Mouse (Mus musculus): ENCODE data around the gene Ppp1r36. TPM values are rescaled to one million over a fixed set of nuclear protein-coding genes. Genes with fewer than 3 reads are reported as not detected.

Gene Ppp1r36
- total and polyA plus RNA-seq, 2 experiments from 2014 or later: 1.8 to 2.7 TPM

GRCm38 (mm10) chr12:76372046-76372445 lies 45.3 kb upstream of the Ppp1r36 start:
- H3K27me3 ChIP-seq (ENCODE audit: insufficient read depth, low read length): no peaks in the 10 kb centered on the region
- H3K9me3 ChIP-seq (ENCODE audit: low read length): no peaks in the 10 kb centered on the region
- WGBS: 48% methylated on average over 7 of the region's 7 CpGs
- TF ChIP-seq CTCF (IDR thresholded peaks at IDR 0.05; ENCODE audit: low read depth): no peak
- no peak overlapping the region for H3K27ac ChIP-seq (ENCODE audit: low read depth, low read length)
- no peak overlapping the region for H3K4me3 ChIP-seq (ENCODE audit: low read depth, low read length)
- H3K9ac ChIP-seq: peak overlapping the region; percentile 100
- ATAC-seq: no peak
- peak overlapping the region; percentile 92 for H3K4me2 ChIP-seq (ENCODE audit: low read depth)
- H3K36me3 ChIP-seq (ENCODE audit: insufficient read depth): no peaks in the 10 kb centered on the region
- DNase-seq: no peak
- H3K4me1 ChIP-seq (ENCODE audit: insufficient read depth): peaks cover 15% of the 10 kb centered on the region

- WGBS: 81% methylated on average over 5 of the region's 7 CpGs
- no peak for TF ChIP-seq CTCF (IDR thresholded peaks at IDR 0.05; ENCODE audit: low read depth)
- H3K4me3 ChIP-seq (ENCODE audit: low read depth, low read length): no peak overlapping the region
- H3K27me3 ChIP-seq (ENCODE audit: insufficient read depth, low read length): no peaks in the 10 kb centered on the region
- H3K4me1 ChIP-seq (ENCODE audit: insufficient read depth): peaks cover 4% of the 10 kb centered on the region
- H3K9ac ChIP-seq: no peak overlapping the region
- no peak overlapping the region for H3K4me2 ChIP-seq (ENCODE audit: low read depth)
- H3K9me3 ChIP-seq (ENCODE audit: low read length): no peaks in the 10 kb centered on the region
- no peak overlapping the region for H3K27ac ChIP-seq (ENCODE audit: low read depth, low read length)
- ATAC-seq: no peak
- no peaks in the 10 kb centered on the region for H3K36me3 ChIP-seq (ENCODE audit: insufficient read depth)
- no peak for DNase-seq
Observed at GRCm38 (mm10) chr12:76372881-76373818, 44.2 kb upstream of the Ppp1r36 start.

GRCm38 (mm10) chr12:76373991-76374390 lies 43.3 kb upstream of the Ppp1r36 start:
- no peak for ATAC-seq
- H3K36me3 ChIP-seq (ENCODE audit: insufficient read depth): no peaks in the 10 kb centered on the region
- 76% methylated on average over 6 of the region's 6 CpGs for WGBS
- no peak for DNase-seq
- no peak for TF ChIP-seq CTCF (IDR thresholded peaks at IDR 0.05; ENCODE audit: low read depth)
- H3K27ac ChIP-seq (ENCODE audit: low read depth, low read length): no peak overlapping the region
- H3K4me1 ChIP-seq (ENCODE audit: insufficient read depth): no peaks in the 10 kb centered on the region
- no peaks in the 10 kb centered on the region for H3K9me3 ChIP-seq (ENCODE audit: low read length)
- no peak overlapping the region for H3K9ac ChIP-seq
- H3K4me2 ChIP-seq (ENCODE audit: low read depth): no peak overlapping the region
- H3K4me3 ChIP-seq (ENCODE audit: low read depth, low read length): no peak overlapping the region
- no peaks in the 10 kb centered on the region for H3K27me3 ChIP-seq (ENCODE audit: insufficient read depth, low read length)

- 83% methylated on average over 4 of the region's 4 CpGs for WGBS
- Histone ChIP-seq H3K9me3 (ENCODE audit: low read length) (no peaks in the 10 kb centered on the region), H3K4me2 (ENCODE audit: low read depth) (no peak overlapping the region), H3K9ac (no peak overlapping the region), H3K27ac (ENCODE audit: low read depth, low read length) (no peak overlapping the region), H3K4me3 (ENCODE audit: low read depth, low read length) (no peak overlapping the region), H3K36me3 (ENCODE audit: insufficient read depth) (no peaks in the 10 kb centered on the region), H3K27me3 (ENCODE audit: insufficient read depth, low read length) (no peaks in the 10 kb centered on the region), H3K4me1 (ENCODE audit: insufficient read depth) (no peaks in the 10 kb centered on the region)
- TF ChIP-seq CTCF (IDR thresholded peaks at IDR 0.05; ENCODE audit: low read depth): no peak
- ATAC-seq (no peak), DNase-seq (no peak)
Observed at GRCm38 (mm10) chr12:76374911-76375310, 42.4 kb upstream of the Ppp1r36 start.

GRCm38 (mm10) chr12:76375506-76375905 lies 41.8 kb upstream of the Ppp1r36 start:
- ATAC-seq: no peak
- Histone ChIP-seq H3K9ac (no peak overlapping the region), H3K27me3 (ENCODE audit: insufficient read depth, low read length) (no peaks in the 10 kb centered on the region), H3K36me3 (ENCODE audit: insufficient read depth) (no peaks in the 10 kb centered on the region), H3K4me3 (ENCODE audit: low read depth, low read length) (no peak overlapping the region), H3K9me3 (ENCODE audit: low read length) (no peaks in the 10 kb centered on the region), H3K4me1 (ENCODE audit: insufficient read depth) (no peaks in the 10 kb centered on the region), H3K4me2 (ENCODE audit: low read depth) (no peak overlapping the region), H3K27ac (ENCODE audit: low read depth, low read length) (no peak overlapping the region)
- DNase-seq: no peak
- TF ChIP-seq CTCF (IDR thresholded peaks at IDR 0.05; ENCODE audit: low read depth): no peak
- WGBS: 89% methylated on average over 3 of the region's 3 CpGs

GRCm38 (mm10) chr12:76376649-76377048 lies 40.7 kb upstream of the Ppp1r36 start:
- Histone ChIP-seq H3K9ac (no peak overlapping the region), H3K36me3 (ENCODE audit: insufficient read depth) (no peaks in the 10 kb centered on the region), H3K4me1 (ENCODE audit: insufficient read depth) (no peaks in the 10 kb centered on the region), H3K4me3 (ENCODE audit: low read depth, low read length) (no peak overlapping the region), H3K27me3 (ENCODE audit: insufficient read depth, low read length) (no peaks in the 10 kb centered on the region), H3K27ac (ENCODE audit: low read depth, low read length) (no peak overlapping the region), H3K4me2 (ENCODE audit: low read depth) (no peak overlapping the region), H3K9me3 (ENCODE audit: low read length) (no peaks in the 10 kb centered on the region)
- DNase-seq (peak; percentile 36), ATAC-seq (peak; percentile 59)
- peak; percentile 63 for TF ChIP-seq CTCF (IDR thresholded peaks at IDR 0.05; ENCODE audit: low read depth)
- WGBS: 30% methylated on average over 7 of the region's 7 CpGs

- H3K27ac ChIP-seq (ENCODE audit: low read depth, low read length): no peak overlapping the region
- no peaks in the 10 kb centered on the region for H3K4me1 ChIP-seq (ENCODE audit: insufficient read depth)
- no peaks in the 10 kb centered on the region for H3K9me3 ChIP-seq (ENCODE audit: low read length)
- H3K27me3 ChIP-seq (ENCODE audit: insufficient read depth, low read length): no peaks in the 10 kb centered on the region
- H3K9ac ChIP-seq: no peak overlapping the region
- no peaks in the 10 kb centered on the region for H3K36me3 ChIP-seq (ENCODE audit: insufficient read depth)
- DNase-seq (no peak), ATAC-seq (no peak)
- no peak for TF ChIP-seq CTCF (IDR thresholded peaks at IDR 0.05; ENCODE audit: low read depth)
- 93% methylated on average over 6 of the region's 6 CpGs for WGBS
- H3K4me3 ChIP-seq (ENCODE audit: low read depth, low read length): no peak overlapping the region
- no peak overlapping the region for H3K4me2 ChIP-seq (ENCODE audit: low read depth)
Observed at GRCm38 (mm10) chr12:76377059-76377458, 40.3 kb upstream of the Ppp1r36 start.
